Mouse (Mus musculus): ENCODE measurements at regions not wholly inside any gene's neighbourhood (a gene's known extent, or its start where the extent isn't known, plus 50 kb on each side); places are given as distances from the start of the nearest gene placed in this dataset.

DNA sequence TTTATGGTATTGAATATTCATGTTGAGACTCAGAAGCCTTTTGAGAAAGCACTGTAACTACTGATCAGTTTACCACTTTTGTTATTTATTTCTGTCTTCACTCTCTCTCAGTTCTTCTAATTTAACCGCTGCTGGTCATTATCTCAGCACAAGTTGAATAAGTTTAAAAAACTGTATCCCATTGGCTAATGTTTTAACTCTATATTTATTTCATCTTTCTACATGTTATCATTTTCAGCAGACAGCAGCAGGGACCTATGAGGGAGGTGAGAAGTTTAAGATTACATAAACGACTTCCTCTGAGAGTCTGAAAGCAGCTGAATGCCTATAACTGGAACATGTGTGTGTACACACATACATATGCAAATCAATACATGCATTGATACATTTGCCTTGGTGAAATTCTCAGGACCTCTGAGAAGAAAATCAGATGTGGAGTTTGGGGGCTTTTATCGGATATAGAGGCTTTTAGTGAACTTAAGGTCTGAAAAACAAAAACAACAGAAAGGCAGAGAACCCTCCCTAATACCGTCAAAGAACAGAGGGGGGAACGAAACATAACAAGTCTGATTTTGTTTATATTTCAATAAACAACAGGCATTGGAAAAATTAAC lies 72.5 kb upstream of the Jade1 start:
- in situ Hi-C loops (cut with MboI; ENCODE audit: low pct_unique_long_range_greater_than_20kb in 1 of 2, low sequenced_read_pairs in 2 of 2, unreplicated experiment in 1 of 2): no loop called here

DNA sequence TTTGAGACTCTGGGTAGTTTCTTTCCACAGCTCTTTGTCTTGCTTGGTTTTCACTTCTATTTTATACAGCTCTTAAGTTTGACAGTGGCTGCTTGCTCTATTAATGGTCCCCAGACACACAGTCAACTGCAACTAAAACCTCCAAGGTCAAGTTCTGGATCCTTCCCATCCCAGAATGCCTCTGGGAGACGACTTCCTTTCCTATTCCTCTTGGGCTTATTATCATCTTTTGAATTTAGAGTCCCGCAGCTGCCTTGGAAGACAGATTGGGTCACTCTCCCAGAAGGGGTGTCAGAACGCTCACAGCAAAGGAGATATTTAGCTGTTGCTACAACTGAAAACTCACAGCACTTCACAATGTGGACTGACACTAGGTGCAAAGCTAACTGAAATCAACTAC lies 75.3 kb upstream of the Jade1 start:
- in situ Hi-C loops (cut with MboI; ENCODE audit: low pct_unique_long_range_greater_than_20kb in 1 of 2, low sequenced_read_pairs in 2 of 2, unreplicated experiment in 1 of 2): no loop called here

DNA sequence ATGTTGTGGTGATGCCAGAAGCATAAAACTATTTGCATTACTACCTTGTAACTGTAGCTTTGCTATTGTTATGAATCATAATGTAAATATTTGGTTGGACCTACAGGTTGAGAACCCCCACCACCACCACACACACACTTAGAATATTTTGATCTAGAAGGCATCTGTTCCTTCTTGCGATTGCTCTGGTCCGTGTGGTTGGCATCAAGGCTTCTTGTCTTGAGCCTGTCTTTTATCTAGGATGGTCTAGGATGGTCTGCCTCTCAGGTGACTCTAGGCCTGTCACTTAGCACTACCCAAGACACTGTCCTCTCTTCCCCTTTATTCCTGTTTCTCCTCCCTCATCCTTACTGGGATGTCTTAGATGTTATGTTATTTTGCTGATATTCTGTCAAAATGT lies 76.6 kb upstream of the Jade1 start:
- in situ Hi-C loops (cut with MboI; ENCODE audit: low pct_unique_long_range_greater_than_20kb in 1 of 2, low sequenced_read_pairs in 2 of 2, unreplicated experiment in 1 of 2): no loop called here

DNA sequence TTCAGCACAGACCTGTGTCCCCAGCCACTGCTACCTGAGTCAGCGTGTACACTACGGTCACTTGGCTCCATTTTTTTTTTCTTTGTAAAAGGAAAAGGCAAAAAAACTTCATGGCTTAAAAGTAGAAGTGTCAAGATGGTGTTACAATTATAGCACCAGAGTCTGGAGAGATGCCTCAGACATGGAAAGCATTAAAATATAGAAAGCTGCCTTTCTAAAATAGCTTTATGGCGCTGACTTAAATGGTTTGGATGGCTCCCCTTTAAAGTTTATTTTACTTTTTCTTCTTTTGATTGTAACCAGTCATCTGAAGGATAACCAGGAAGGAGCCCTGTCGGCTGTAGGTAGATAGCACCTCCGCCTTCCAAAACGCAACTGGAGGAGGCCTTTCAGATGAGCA lies 79.0 kb upstream of the Jade1 start:
- in situ Hi-C loops (cut with MboI; ENCODE audit: low pct_unique_long_range_greater_than_20kb in 1 of 2, low sequenced_read_pairs in 2 of 2, unreplicated experiment in 1 of 2): no loop called here

GRCm38 (mm10) chr3:41472586-41472985 lies 82.9 kb upstream of the Jade1 start:
- in situ Hi-C loops (cut with MboI; ENCODE audit: low pct_unique_long_range_greater_than_20kb in 1 of 2, low sequenced_read_pairs in 2 of 2, unreplicated experiment in 1 of 2): no loop called here

DNA sequence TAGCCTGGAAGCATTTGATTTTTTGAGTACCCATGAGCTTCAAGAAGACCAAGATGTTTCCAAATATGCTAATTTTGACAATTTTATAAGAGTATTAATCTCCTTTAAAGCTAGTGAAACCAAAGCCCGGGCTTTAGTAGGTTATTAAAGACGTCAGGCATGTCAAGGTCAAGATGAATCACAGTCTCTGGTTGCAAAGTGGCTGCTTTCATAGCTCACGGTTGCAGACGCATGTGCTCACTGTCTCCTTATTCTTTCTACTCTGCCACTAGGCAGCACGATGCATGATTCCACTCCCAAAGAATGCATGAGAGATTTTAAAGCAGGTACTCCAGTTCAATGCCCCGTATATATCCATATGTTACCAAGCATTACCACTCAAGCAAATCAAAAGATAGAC lies 86.4 kb upstream of the Jade1 start:
- in situ Hi-C loops (cut with MboI; ENCODE audit: low pct_unique_long_range_greater_than_20kb in 1 of 2, low sequenced_read_pairs in 2 of 2, unreplicated experiment in 1 of 2): no loop called here

- in situ Hi-C loops (cut with MboI; ENCODE audit: low pct_unique_long_range_greater_than_20kb in 1 of 2, low sequenced_read_pairs in 2 of 2, unreplicated experiment in 1 of 2): no loop called here
These were observed 87.7 kb upstream of the Jade1 start for GRCm38 (mm10) chr3:41467857-41468256.

GRCm38 (mm10) chr3:41465893-41466292 lies 89.6 kb upstream of the Jade1 start:
- in situ Hi-C loops (cut with MboI; ENCODE audit: low pct_unique_long_range_greater_than_20kb in 1 of 2, low sequenced_read_pairs in 2 of 2, unreplicated experiment in 1 of 2): no loop called here

DNA sequence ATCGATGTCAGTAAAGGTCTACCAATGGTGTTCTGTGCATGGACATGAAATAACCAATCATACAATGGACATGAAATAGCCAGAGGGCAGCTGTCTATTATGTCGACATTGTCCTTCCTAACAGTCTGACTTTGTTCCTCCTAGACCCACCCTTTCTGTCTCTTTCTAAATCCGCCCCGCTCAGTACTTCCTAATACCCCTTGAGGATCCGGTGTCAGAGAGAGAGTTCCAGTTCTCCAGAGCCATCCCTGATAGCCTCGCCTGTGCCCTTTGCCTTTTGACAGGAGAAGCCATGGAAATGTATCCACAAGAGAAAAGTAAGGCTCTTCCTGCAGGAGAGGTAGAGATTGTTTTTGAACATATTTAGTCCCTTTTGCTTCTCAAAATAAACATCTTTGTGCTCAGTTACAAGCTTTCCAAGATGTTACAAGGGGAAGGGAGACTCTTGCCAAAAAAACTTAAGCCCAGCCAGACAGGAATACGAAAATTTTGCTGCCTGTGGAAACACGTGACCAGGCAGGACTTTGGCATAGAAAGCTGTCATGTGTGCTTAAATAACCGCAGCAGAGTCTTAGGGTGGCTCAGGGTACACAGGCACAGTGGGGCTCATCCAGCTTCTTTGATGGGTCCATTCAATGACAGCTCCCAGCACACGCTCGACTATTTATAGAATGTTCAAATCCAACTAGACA lies 92.4 kb upstream of the Jade1 start:
- in situ Hi-C loops (cut with MboI; ENCODE audit: low pct_unique_long_range_greater_than_20kb in 1 of 2, low sequenced_read_pairs in 2 of 2, unreplicated experiment in 1 of 2): no loop called here

DNA sequence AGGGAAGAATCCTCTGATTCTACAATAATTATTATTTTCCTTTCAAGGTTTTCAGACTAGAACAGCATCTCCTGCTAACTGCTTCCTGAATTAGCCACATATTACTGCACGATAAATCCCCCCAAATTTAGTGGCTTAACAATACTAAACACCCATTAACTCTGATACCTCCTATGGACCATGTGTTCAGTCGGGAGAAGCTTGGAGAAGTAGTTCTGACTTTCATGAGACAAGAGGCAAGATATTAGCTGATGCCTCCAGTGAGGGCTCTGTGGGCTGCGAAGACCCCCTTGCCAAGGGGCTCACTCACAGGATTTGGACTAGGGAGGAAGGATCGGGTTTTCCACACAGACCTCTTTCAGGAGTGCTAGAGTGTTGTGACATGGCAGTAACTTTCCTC lies 95.4 kb upstream of the Jade1 start:
- in situ Hi-C loops (cut with MboI; ENCODE audit: low pct_unique_long_range_greater_than_20kb in 1 of 2, low sequenced_read_pairs in 2 of 2, unreplicated experiment in 1 of 2): no loop called here

DNA sequence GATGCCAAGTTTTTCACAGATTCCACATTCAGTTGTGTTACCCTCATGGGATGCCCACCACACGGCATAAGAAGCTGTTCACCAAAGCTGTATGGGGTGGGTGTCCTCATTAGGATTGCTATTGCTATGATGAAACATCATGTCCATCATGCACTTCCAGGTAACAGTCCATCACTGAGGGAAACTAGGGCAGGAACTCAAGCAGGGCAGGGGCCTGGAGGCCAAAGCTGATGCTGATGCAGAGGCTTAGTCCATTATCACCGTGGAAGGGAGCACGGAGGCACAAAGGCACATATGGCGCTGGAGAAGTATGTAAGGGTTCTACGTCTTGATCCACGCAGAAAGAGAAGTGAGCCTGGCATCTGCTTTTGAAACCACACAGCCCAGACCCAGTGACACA lies 97.4 kb upstream of the Jade1 start:
- in situ Hi-C loops (cut with MboI; ENCODE audit: low pct_unique_long_range_greater_than_20kb in 1 of 2, low sequenced_read_pairs in 2 of 2, unreplicated experiment in 1 of 2): no loop called here

DNA sequence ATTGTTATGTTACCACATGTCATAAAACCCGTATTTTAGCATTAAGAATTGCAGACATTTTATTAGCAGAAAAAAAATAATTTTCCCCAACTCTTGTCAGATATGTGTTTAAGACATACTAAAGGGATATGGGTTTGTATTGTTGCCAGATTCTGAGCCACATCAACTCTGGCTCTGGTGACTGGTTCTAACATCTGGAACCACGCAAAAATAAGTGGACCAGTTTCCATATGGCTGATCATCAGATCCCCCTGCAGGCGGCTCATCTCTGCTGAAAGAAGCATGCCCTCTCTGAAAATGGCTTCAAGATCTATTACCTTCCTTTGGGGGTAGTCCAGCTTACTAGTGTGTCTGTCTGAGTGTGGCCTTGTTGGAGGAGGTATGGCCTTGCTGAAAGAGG lies 102.0 kb upstream of the Jade1 start:
- in situ Hi-C loops (cut with MboI; ENCODE audit: low pct_unique_long_range_greater_than_20kb in 1 of 2, low sequenced_read_pairs in 2 of 2, unreplicated experiment in 1 of 2): no loop called here

GRCm38 (mm10) chr3:41452716-41453090 lies 102.8 kb upstream of the Jade1 start:
- in situ Hi-C loops (cut with MboI; ENCODE audit: low pct_unique_long_range_greater_than_20kb in 1 of 2, low sequenced_read_pairs in 2 of 2, unreplicated experiment in 1 of 2): no loop called here

- in situ Hi-C loops (cut with MboI; ENCODE audit: low pct_unique_long_range_greater_than_20kb in 1 of 2, low sequenced_read_pairs in 2 of 2, unreplicated experiment in 1 of 2): no loop called here
These were observed 103.4 kb upstream of the Jade1 start for GRCm38 (mm10) chr3:41452020-41452715.

DNA sequence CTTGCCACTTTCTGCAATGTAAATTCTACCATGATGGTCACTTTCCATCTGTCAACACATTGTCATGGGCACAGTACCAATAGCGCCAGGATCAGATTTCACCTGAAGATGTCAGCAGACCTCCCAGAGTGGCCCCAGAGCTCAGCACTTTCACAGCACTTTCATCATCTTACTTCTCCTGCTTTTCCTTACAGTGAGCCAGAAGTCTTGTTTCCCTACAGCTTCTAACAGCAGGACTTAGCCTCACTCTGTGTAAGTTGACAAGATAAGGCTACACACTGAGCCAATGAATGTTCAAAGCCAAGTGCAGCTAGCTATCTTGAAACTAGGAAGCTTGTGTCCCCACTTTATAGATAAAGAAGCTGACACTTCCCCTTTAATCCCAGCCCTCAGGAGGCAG lies 104.8 kb upstream of the Jade1 start:
- in situ Hi-C loops (cut with MboI; ENCODE audit: low pct_unique_long_range_greater_than_20kb in 1 of 2, low sequenced_read_pairs in 2 of 2, unreplicated experiment in 1 of 2): no loop called here

DNA sequence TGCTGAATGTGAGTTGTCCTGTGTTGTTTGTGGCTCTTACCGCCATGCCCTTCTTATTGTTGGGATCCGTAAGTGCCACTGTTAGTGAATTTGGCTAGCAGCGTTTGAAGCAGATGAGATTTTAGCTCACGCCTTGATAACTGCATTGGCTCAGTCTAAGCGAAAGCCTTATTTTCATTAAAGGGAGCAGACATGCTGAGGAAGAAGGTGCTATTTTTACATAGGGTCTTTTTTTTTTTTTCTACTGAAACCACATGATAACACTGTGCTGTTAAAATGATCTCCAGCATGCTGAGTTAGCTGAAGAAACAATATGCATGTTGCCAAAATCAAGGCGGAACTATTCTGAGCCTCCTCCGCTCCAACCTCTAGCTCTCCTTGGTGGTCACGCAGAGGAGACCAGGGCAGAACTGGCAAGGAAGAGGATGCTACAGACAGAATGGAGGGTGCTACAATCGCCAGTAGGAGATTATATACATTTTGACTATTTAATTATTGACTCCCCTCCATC lies 111.2 kb upstream of the Jade1 start:
- in situ Hi-C loops (cut with MboI; ENCODE audit: low pct_unique_long_range_greater_than_20kb in 1 of 2, low sequenced_read_pairs in 2 of 2, unreplicated experiment in 1 of 2): no loop called here

DNA sequence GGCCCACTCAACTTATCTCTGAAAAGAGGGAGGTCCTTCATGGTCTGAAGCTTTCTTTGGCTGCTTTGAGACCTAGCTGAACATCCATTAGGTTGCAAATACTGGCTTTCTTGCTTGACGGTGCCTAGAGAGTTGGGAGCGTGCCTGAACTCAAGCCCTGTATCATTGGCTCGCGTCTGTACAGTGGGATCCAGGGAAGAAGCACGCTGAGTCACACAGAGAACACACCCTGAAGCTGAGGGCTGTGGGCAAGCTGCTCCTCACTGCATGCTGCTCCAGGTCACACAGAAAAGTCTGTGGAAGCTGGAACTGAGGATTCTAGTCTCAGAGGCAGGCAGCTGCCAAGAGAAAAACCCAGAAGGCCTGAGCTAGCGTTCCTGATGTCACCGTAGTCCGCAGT lies 119.3 kb upstream of the Jade1 start:
- in situ Hi-C loops (cut with MboI; ENCODE audit: low pct_unique_long_range_greater_than_20kb in 1 of 2, low sequenced_read_pairs in 2 of 2, unreplicated experiment in 1 of 2): no loop called here

GRCm38 (mm10) chr3:41433106-41433505 lies 122.4 kb upstream of the Jade1 start:
- in situ Hi-C loops (cut with MboI; ENCODE audit: low pct_unique_long_range_greater_than_20kb in 1 of 2, low sequenced_read_pairs in 2 of 2, unreplicated experiment in 1 of 2): no loop called here

DNA sequence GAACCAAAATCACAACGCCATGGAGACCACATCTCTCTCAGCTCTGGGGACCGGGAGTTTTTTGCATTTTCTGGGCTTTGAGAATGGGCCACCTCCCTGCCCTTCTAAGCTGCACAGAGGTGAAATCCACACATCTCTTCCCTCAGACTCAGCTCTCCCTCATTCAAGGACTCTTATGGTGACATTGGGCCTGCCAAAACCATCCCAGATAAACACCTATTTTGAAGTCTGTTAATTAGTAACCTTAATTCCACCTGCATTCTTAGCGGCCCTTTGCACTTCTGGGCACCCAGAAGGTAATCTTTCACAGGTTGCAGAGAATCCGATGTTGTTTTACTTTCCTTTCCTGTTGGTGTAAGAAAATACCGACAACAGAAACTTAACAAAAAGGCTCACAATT lies 123.2 kb upstream of the Jade1 start:
- in situ Hi-C loops (cut with MboI; ENCODE audit: low pct_unique_long_range_greater_than_20kb in 1 of 2, low sequenced_read_pairs in 2 of 2, unreplicated experiment in 1 of 2): no loop called here

DNA sequence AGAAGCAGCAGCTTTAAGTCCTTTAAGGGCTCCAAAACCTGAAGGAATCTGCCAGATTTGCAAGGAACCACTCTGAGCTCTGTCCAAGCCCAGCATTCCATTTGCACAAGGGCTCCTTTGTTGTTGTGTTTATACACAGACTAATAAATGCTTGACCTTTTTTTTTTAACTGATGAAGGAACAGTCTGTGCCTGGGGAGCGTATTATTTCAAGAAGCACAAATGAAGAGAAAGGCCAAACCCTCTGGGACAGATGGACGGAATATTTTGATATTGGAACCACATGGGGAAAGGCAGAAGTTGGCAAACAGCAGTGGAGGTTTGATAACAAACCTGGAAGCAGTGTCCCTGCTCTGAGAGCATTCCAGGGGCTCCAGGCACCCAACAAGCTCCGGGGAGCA lies 125.3 kb upstream of the Jade1 start:
- in situ Hi-C loops (cut with MboI; ENCODE audit: low pct_unique_long_range_greater_than_20kb in 1 of 2, low sequenced_read_pairs in 2 of 2, unreplicated experiment in 1 of 2): no loop called here
